10 mouse cellular contexts compared by ENCODE assay signal in the genomic region with DNA sequence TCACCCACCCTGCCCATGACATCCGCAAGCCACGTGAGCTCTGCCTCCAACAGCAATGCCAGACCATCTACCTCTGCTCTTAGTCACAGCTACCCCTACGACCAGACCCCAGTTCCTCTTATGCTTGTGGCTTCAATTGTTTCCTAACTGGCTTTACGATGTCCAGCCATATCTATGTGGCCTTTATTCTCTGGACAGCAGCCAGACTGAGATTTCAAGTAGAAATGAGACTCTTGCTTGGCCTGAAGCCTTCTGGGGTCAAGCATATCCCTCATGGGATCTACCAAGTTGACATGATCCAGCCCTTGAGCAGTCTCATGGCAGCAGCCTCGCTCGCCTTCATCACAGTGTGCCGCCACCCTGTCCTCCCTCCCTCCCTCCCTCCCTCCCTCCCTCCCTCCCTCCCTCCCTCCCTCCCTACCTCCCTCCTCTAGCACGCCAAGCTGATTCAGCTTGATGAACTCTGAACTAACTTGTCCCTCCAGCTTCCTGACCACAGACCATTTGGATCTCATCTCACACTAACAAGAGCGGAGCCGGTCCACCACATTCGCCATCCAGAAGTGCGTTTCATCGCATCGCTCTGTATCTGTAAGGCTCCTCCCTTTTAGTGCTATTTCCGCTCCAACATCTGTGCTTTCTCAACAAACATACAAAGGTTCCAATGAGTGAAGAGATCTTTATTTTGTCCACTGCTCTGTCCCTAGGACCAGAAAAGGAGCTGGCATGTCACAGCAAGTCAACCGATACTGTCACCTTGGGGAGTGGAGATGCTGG. TPM values are rescaled to one million over a fixed set of nuclear protein-coding genes. Genes with fewer than 3 reads are reported as not detected.
DNase-seq lines count a peak whose midpoint lies in the region; ATAC-seq and TF ChIP-seq lines count a peak whose summit lies in the region.
"Had no signal": no experiment of that assay in that cellular context is flagged by ENCODE, and none has a peak within 500 bp of the region (broad histone marks: within the 10 kb centered on the region; RNA-seq: fewer than 3 reads in every experiment).

No protein-coding gene starts in this region.

- peaks cover 30% of the 10 kb centered on the region for H3K4me1 ChIP-seq in lung, embryonic 15.5 days
- H3K4me1 ChIP-seq in lung, adult 2 months (ENCODE audit: control insufficient read depth, insufficient read depth, low read length) = peaks cover 14% of the 10 kb centered on the region
- H3K4me1 ChIP-seq in heart, embryonic 14.5 days (ENCODE audit: control insufficient read depth in 2 of 2, insufficient read depth in 2 of 2, low read length in 2 of 2) = peaks cover 18 to 31% of the 10 kb centered on the region in 2 experiments
- no peaks in the 10 kb centered on the region; the same call in 1 of the 2 replicates for H3K4me1 ChIP-seq in stomach, postnatal 0 days (replicated peaks; ENCODE audit: control insufficient read depth, insufficient read depth)
- peaks cover 34% of the 10 kb centered on the region for H3K4me1 ChIP-seq in midbrain, embryonic 10.5 days

- H3K36me3 ChIP-seq in lung, embryonic 15.5 days = no peaks in the 10 kb centered on the region
- no peaks in the 10 kb centered on the region for H3K36me3 ChIP-seq in heart, embryonic 14.5 days (ENCODE audit: control insufficient read depth, insufficient read depth, low read length)
- H3K36me3 ChIP-seq in stomach, postnatal 0 days (ENCODE audit: control insufficient read depth, insufficient read depth, low read length) = no peaks in the 10 kb centered on the region
- no peaks in the 10 kb centered on the region for H3K36me3 ChIP-seq in midbrain, embryonic 10.5 days
- H3K36me3 ChIP-seq: limb, embryonic 10.5 days had no signal

- no peak for DNase-seq in lung, adult 2 months
- DNase-seq in kidney, postnatal 14 days = peak; percentile 75
- no peak for DNase-seq in stomach, postnatal 0 days (ENCODE audit: low spot score)
- DNase-seq in left cerebral cortex, postnatal 36 days (ENCODE audit: low spot score in 2 of 2) = no peak
- no peak for DNase-seq in midbrain, embryonic 10.5 days (ENCODE audit: low spot score)
- DNase-seq: cerebellum, postnatal 25 days; thymus, postnatal 14 days had no signal

- H3K4me2 ChIP-seq in lung, embryonic 15.5 days = no peak overlapping the region
- no peak overlapping the region for H3K4me2 ChIP-seq in heart, embryonic 14.5 days (ENCODE audit: low read length)
- H3K4me2 ChIP-seq in stomach, postnatal 0 days (replicated peaks; ENCODE audit: low read depth) = no peak overlapping the region

- WGBS in lung, embryonic 15.5 days = 71% methylated on average over 15 of the region's 16 CpGs
- WGBS in lung, adult 2 months = 67% methylated on average over 15 of the region's 16 CpGs
- 80% methylated on average over 14 of the region's 16 CpGs for WGBS in heart, embryonic 14.5 days
- 62% methylated on average over 16 of the region's 16 CpGs for WGBS in stomach, postnatal 0 days
- WGBS in midbrain, embryonic 10.5 days = 92% methylated on average over 15 of the region's 16 CpGs

- H3K27me3 ChIP-seq in lung, embryonic 15.5 days = no peaks in the 10 kb centered on the region
- no peaks in the 10 kb centered on the region for H3K27me3 ChIP-seq in heart, embryonic 14.5 days (ENCODE audit: control insufficient read depth, insufficient read depth, low read length)
- H3K27me3 ChIP-seq in stomach, postnatal 0 days (ENCODE audit: control insufficient read depth, insufficient read depth, low read length) = no peaks in the 10 kb centered on the region
- peaks cover 23% of the 10 kb centered on the region for H3K27me3 ChIP-seq in midbrain, embryonic 10.5 days (ENCODE audit: low read depth, poor library complexity, severe bottlenecking)

- TF ChIP-seq CTCF in lung, adult 2 months (IDR thresholded peaks at IDR 0.05; ENCODE audit: insufficient read depth, low read length) = no peak
- TF ChIP-seq CTCF in stomach, postnatal 0 days (IDR thresholded peaks at IDR 0.05; ENCODE audit: low read depth) = no peak

- intact Hi-C loops in left cerebral cortex, postnatal 36 days (cut with DNase I) = no loop called here

- H3K9me3 ChIP-seq in lung, embryonic 15.5 days = no peaks in the 10 kb centered on the region
- no peaks in the 10 kb centered on the region for H3K9me3 ChIP-seq in heart, embryonic 14.5 days (ENCODE audit: control insufficient read depth, low read length)
- no peaks in the 10 kb centered on the region for H3K9me3 ChIP-seq in stomach, postnatal 0 days (ENCODE audit: control insufficient read depth, low read length)
- H3K9me3 ChIP-seq in midbrain, embryonic 10.5 days (replicated peaks) = no peaks in the 10 kb centered on the region
- H3K9me3 ChIP-seq: limb, embryonic 10.5 days had no signal

- no peak for TF ChIP-seq POLR2A in lung, adult 2 months (IDR thresholded peaks at IDR 0.05; ENCODE audit: borderline replicate concordance, extremely low read depth, low read depth, low read length)

- H3K4me3 ChIP-seq in lung, embryonic 15.5 days = no peak overlapping the region
- H3K4me3 ChIP-seq in lung, adult 2 months (replicated peaks; ENCODE audit: extremely low read depth, low read depth, low read length) = no peak overlapping the region
- no peak overlapping the region for H3K4me3 ChIP-seq in heart, embryonic 14.5 days (ENCODE audit: control insufficient read depth in 1 of 2, insufficient read depth in 1 of 2, low read depth in 1 of 2, low read length in 2 of 2)
- no peak overlapping the region for H3K4me3 ChIP-seq in stomach, postnatal 0 days (ENCODE audit: low read depth, low read length)
- H3K4me3 ChIP-seq in midbrain, embryonic 10.5 days = no peak overlapping the region
- H3K4me3 ChIP-seq: limb, embryonic 10.5 days had no signal

- peak; percentile 24; the same call in 1 of the 2 replicates for ATAC-seq in lung, embryonic 15.5 days (ENCODE audit: borderline replicate concordance, extremely low read depth, low FRiP score, low TSS enrichment)
- no peak for ATAC-seq in heart, embryonic 14.5 days (ENCODE audit: insufficient number of reproducible peaks, insufficient read depth, low FRiP score, low read depth)
- no peak; the same call in 1 of the 2 replicates for ATAC-seq in stomach, postnatal 0 days (ENCODE audit: low FRiP score, low TSS enrichment)

- no peak overlapping the region for H3K9ac ChIP-seq in lung, embryonic 15.5 days
- H3K9ac ChIP-seq in heart, embryonic 14.5 days (ENCODE audit: low read length) = no peak overlapping the region
- H3K9ac ChIP-seq in stomach, postnatal 0 days (ENCODE audit: low read length) = no peak overlapping the region

- no peak for TF ChIP-seq EP300 in stomach, postnatal 0 days (optimal IDR thresholded peaks at IDR 0.05)

- H3K27ac ChIP-seq in lung, embryonic 15.5 days = no peak overlapping the region
- peak overlapping the region; percentile 18 to 24; a peak in 1 of 4 replicates for H3K27ac ChIP-seq in heart, embryonic 14.5 days (replicated peaks in 1 of 2; ENCODE audit: control insufficient read depth in 1 of 2, insufficient read depth in 1 of 2, low read depth in 2 of 2, low read length in 2 of 2)
- H3K27ac ChIP-seq in stomach, postnatal 0 days (replicated peaks) = peak overlapping the region; percentile 24; the same call in 1 of the 2 replicates
- no peak overlapping the region for H3K27ac ChIP-seq in midbrain, embryonic 10.5 days (replicated peaks)
- H3K27ac ChIP-seq: limb, embryonic 10.5 days had no signal

RNA-seq across cellular contexts. Expression of a gene that starts 9.7 kb away (rescaled TPM):
- polyA plus RNA-seq in lung, embryonic 15.5 days (2015; fragmentation: Nextera tagmentation; extraction: Ambion mirVana) = 106 and 109 TPM in 2 replicates
- polyA plus RNA-seq in lung, adult 2 months (2012; rRNA removed) = 40.0 and 53.0 TPM in 2 replicates
- 129 and 134 TPM in 2 replicates for polyA plus RNA-seq in heart, embryonic 14.5 days (2014; fragmentation: Nextera tagmentation; extraction: Ambion mirVana)
- 48.2 and 52.4 TPM in 2 replicates for polyA plus RNA-seq in stomach, postnatal 0 days (2015; fragmentation: Nextera tagmentation; extraction: Ambion mirVana)
- 10 to 100 TPM; 89.3 to 89.6 TPM for total RNA-seq in left cerebral cortex, postnatal 36 days (2021)
- 48.7 and 50.2 TPM in 2 replicates for polyA plus RNA-seq in midbrain, embryonic 10.5 days (2016; fragmentation: Nextera tagmentation; extraction: Ambion mirVana)

Comparison
In these comparisons a context has a peak if more than half of its experiments do, and no peak if none do; other contexts are left out.
1. H3K27ac ChIP-seq: peak in heart, embryonic 14.5 days (2 of 2) and stomach, postnatal 0 days (single experiment); none in lung, embryonic 15.5 days (single experiment) and midbrain, embryonic 10.5 days (single experiment).